Mouse (Mus musculus) brown adipose tissue, adult 24 weeks (tissue): ENCODE measurements around the gene Medag. TPM values are rescaled to one million over a fixed set of nuclear protein-coding genes. Genes with fewer than 3 reads are reported as not detected.

Source experiments
- H3K27ac ChIP-seq: fragments of 200-500 bp; replicated peaks from 2 replicates; pipeline ENCODE4 v1.5.1; 2012; ENCODE audit warnings: low read depth, mild to moderate bottlenecking, low read length
- H3K4me1 ChIP-seq: fragments of 200-500 bp; 2 replicates; pipeline ENCODE4 v1.6.1; 2012; ENCODE audit warnings: low read length, mixed read lengths; ENCODE audit not compliant: control insufficient read depth, insufficient read depth, insufficient read length
- H3K4me3 ChIP-seq: fragments of 200-500 bp; 2 replicates; pipeline ENCODE4 v1.5.1; 2012; ENCODE audit warnings: low read depth, mild to moderate bottlenecking, low read length, moderate library complexity; ENCODE audit not compliant: insufficient read depth
- polyA plus RNA-seq: library from polyadenylated mRNA; stranded (reverse); fragments of >200 nt; gene quantifications from 2 replicates; pipeline ENCODE4 v1.2.4, GENCODE M21; 2012; ENCODE audit not compliant: missing spikeins, insufficient read depth, insufficient read length

Medag gene
- polyA plus RNA-seq, 1 experiment, result 12.4 TPM

GRCm38 (mm10) chr5:149377253-149377652 lies 34.3 kb upstream of the Medag start:
- no peak overlapping the region for H3K27ac ChIP-seq

GRCm38 (mm10) chr5:149378566-149378965 lies 33.0 kb upstream of the Medag start:
- no peak overlapping the region for H3K4me3 ChIP-seq
- H3K27ac ChIP-seq, result peak overlapping the region; percentile 36; the same call in 1 of the 2 replicates
- peaks cover 18% of the 10 kb centered on the region for H3K4me1 ChIP-seq

More at GRCm38 (mm10) chr5:149377253-149377652, 34.3 kb upstream of the Medag start:
- Histone ChIP-seq H3K4me3 (no peak overlapping the region), H3K4me1 (peaks cover 15% of the 10 kb centered on the region)

- Histone ChIP-seq H3K27ac (peak overlapping the region; percentile 36; the same call in 1 of the 2 replicates), H3K4me3 (no peak overlapping the region), H3K4me1 (peaks cover 18% of the 10 kb centered on the region)
Observed at GRCm38 (mm10) chr5:149379131-149379784, 32.3 kb upstream of the Medag start.

GRCm38 (mm10) chr5:149379861-149380260 lies 31.7 kb upstream of the Medag start:
- Histone ChIP-seq H3K4me3 (no peak overlapping the region), H3K4me1 (peaks cover 18% of the 10 kb centered on the region), H3K27ac (0 out of 2 replicates have a peak overlapping the region, but pooled peaks have one; percentile 6)

GRCm38 (mm10) chr5:149380388-149380916 lies 31.1 kb upstream of the Medag start:
- Histone ChIP-seq H3K4me3 (no peak overlapping the region), H3K4me1 (peaks cover 18% of the 10 kb centered on the region), H3K27ac (no peak overlapping the region)

GRCm38 (mm10) chr5:149381948-149382347 lies 29.6 kb upstream of the Medag start:
- Histone ChIP-seq H3K27ac (no peak overlapping the region), H3K4me3 (no peak overlapping the region), H3K4me1 (peaks cover 18% of the 10 kb centered on the region)

GRCm38 (mm10) chr5:149382601-149383000 lies 28.9 kb upstream of the Medag start:
- Histone ChIP-seq H3K4me3 (no peak overlapping the region), H3K27ac (peak overlapping the region; percentile 44; the same call in 1 of the 2 replicates), H3K4me1 (peaks cover 18% of the 10 kb centered on the region)

GRCm38 (mm10) chr5:149385228-149385961 lies 26.2 kb upstream of the Medag start:
- H3K4me3 ChIP-seq, result no peak overlapping the region
- H3K4me1 ChIP-seq, result peaks cover 16% of the 10 kb centered on the region
- no peak overlapping the region for H3K27ac ChIP-seq

- Histone ChIP-seq H3K27ac (no peak overlapping the region), H3K4me3 (no peak overlapping the region), H3K4me1 (peaks cover 16% of the 10 kb centered on the region)
Observed at GRCm38 (mm10) chr5:149386294-149386850, 25.2 kb upstream of the Medag start.

- no peak overlapping the region for H3K4me3 ChIP-seq
- H3K4me1 ChIP-seq, result peaks cover 9% of the 10 kb centered on the region
- H3K27ac ChIP-seq, result peak overlapping the region; percentile 75
Observed at GRCm38 (mm10) chr5:149388947-149389346, 22.6 kb upstream of the Medag start.

GRCm38 (mm10) chr5:149389548-149390211 lies 21.9 kb upstream of the Medag start:
- no peak overlapping the region for H3K4me3 ChIP-seq
- H3K27ac ChIP-seq, result peak overlapping the region; percentile 88

GRCm38 (mm10) chr5:149391574-149392375 lies 19.8 kb upstream of the Medag start:
- no peak overlapping the region for H3K27ac ChIP-seq
- peaks cover 9% of the 10 kb centered on the region for H3K4me1 ChIP-seq
- H3K4me3 ChIP-seq, result no peak overlapping the region

More at GRCm38 (mm10) chr5:149389548-149390211, 21.9 kb upstream of the Medag start:
- H3K4me1 ChIP-seq, result peaks cover 9% of the 10 kb centered on the region

GRCm38 (mm10) chr5:149392420-149392988 lies 19.0 kb upstream of the Medag start:
- Histone ChIP-seq H3K27ac (no peak overlapping the region), H3K4me1 (peaks cover 9% of the 10 kb centered on the region), H3K4me3 (no peak overlapping the region)

- Histone ChIP-seq H3K4me3 (no peak overlapping the region), H3K27ac (peak overlapping the region; percentile 23; the same call in 1 of the 2 replicates), H3K4me1 (peaks cover 3% of the 10 kb centered on the region; the same call in 1 of the 2 replicates)
Observed at GRCm38 (mm10) chr5:149401446-149401975, 10.0 kb upstream of the Medag start.
